Mouse (Mus musculus) ovary, postnatal 10 days (tissue): ENCODE results near the gene Angel1.

Source experiments
- DNase-seq: peaks from one replicate; pipeline ENCODE4 v3.0.0; 2022; ENCODE audit warnings: low spot score

Angel1 gene

GRCm38 (mm10) chr12:86726120-86726640 lies at the start of gene Angel1:
Gene Angel1, minus strand, starts transcription at chr12:86726460.
- DNase-seq, result peak; percentile 83

GRCm38 (mm10) chr12:86775561-86776280 lies 49.5 kb upstream of the Angel1 start:
- DNase-seq, result peak; percentile 44

GRCm38 (mm10) chr12:86772551-86772950 lies 46.3 kb upstream of the Angel1 start:
- no peak for DNase-seq

GRCm38 (mm10) chr12:86771823-86772427 lies 45.7 kb upstream of the Angel1 start:
- peak; percentile 82 for DNase-seq

- DNase-seq, result no peak
Measured at GRCm38 (mm10) chr12:86770927-86771326, 44.7 kb upstream of the Angel1 start.

- DNase-seq, result no peak
Measured at GRCm38 (mm10) chr12:86770261-86770670, 44.0 kb upstream of the Angel1 start.

GRCm38 (mm10) chr12:86769819-86770218 lies 43.6 kb upstream of the Angel1 start:
- DNase-seq, result no peak

GRCm38 (mm10) chr12:86768986-86769580 lies 42.8 kb upstream of the Angel1 start:
- peak; percentile 62 for DNase-seq

GRCm38 (mm10) chr12:86767868-86768631 lies 41.8 kb upstream of the Angel1 start:
- no peak for DNase-seq

- DNase-seq, result no peak
Measured at GRCm38 (mm10) chr12:86766467-86766866, 40.2 kb upstream of the Angel1 start.

GRCm38 (mm10) chr12:86764060-86764459 lies 37.8 kb upstream of the Angel1 start:
- DNase-seq, result no peak

GRCm38 (mm10) chr12:86761036-86761435 lies 34.8 kb upstream of the Angel1 start:
- no peak for DNase-seq

GRCm38 (mm10) chr12:86734319-86734810 lies 8.1 kb upstream of the Angel1 start, which contains the start of gene Lrrc74a:
Gene Lrrc74a, plus strand, starts transcription at chr12:86734369.
- DNase-seq, result no peak

GRCm38 (mm10) chr12:86725706-86726105 lies 554 bp downstream of the Angel1 start:
- no peak for DNase-seq

- DNase-seq, result no peak
Measured at GRCm38 (mm10) chr12:86724300-86724699, 2.0 kb downstream of the Angel1 start.

- DNase-seq, result no peak
Measured at GRCm38 (mm10) chr12:86721453-86721852, 4.8 kb downstream of the Angel1 start.

GRCm38 (mm10) chr12:86719961-86720639 lies 6.2 kb downstream of the Angel1 start:
- no peak for DNase-seq

GRCm38 (mm10) chr12:86716962-86717361 lies 9.3 kb downstream of the Angel1 start:
- no peak for DNase-seq

- peak; percentile 33 for DNase-seq
Measured at GRCm38 (mm10) chr12:86715401-86715800, 10.9 kb downstream of the Angel1 start.

- DNase-seq, result no peak
Measured at GRCm38 (mm10) chr12:86714026-86714425, 12.2 kb downstream of the Angel1 start.

- DNase-seq, result no peak
Measured at GRCm38 (mm10) chr12:86705843-86706242, 20.4 kb downstream of the Angel1 start.
